Mouse (Mus musculus) E14TG2a.4 (cell line): ENCODE measurements around the gene Fgd6.

Source experiments
- H3K27me3 ChIP-seq: 2 replicates; pipeline ENCODE4 v1.6.1; 2014; ENCODE audit warnings: low read length, control low read depth; ENCODE audit not compliant: insufficient read depth
- H3K36me3 ChIP-seq: 2 replicates; pipeline ENCODE4 v1.6.1; 2014; ENCODE audit warnings: low read length, control low read depth; ENCODE audit not compliant: insufficient read depth
- H3K4me1 ChIP-seq: replicated peaks from 2 replicates; pipeline ENCODE4 v1.6.1; 2014; ENCODE audit warnings: low read depth, low read length, control low read depth
- H3K4me3 ChIP-seq: replicated peaks from 2 replicates; pipeline ENCODE4 v1.5.1; 2014; ENCODE audit warnings: mild to moderate bottlenecking, low read length
- H3K9me3 ChIP-seq: 2 replicates; pipeline ENCODE4 v1.6.1; 2014; ENCODE audit warnings: low read length, control low read depth
- CTCF ChIP-seq: conservative IDR thresholded peaks from 2 replicates; pipeline ENCODE4 v1.5.1; 2014; ENCODE audit warnings: low read length
- NANOG ChIP-seq: IDR thresholded peaks from 2 replicates; pipeline ENCODE4 v1.6.1; 2014; ENCODE audit warnings: borderline replicate concordance, low read length, mixed read lengths
- POU5F1 ChIP-seq: IDR thresholded peaks from 2 replicates; pipeline ENCODE4 v1.6.1; 2014; ENCODE audit warnings: low read length, borderline replicate concordance

Fgd6 gene

GRCm38 (mm10) chr10:94144581-94144980 is 108.8 kb downstream of the Fgd6 start:
- no peak for TF ChIP-seq NANOG
- no peak for TF ChIP-seq POU5F1
- TF ChIP-seq CTCF = no peak
- Histone ChIP-seq H3K27me3 (no peaks in the 10 kb centered on the region), H3K4me3 (no peak overlapping the region), H3K4me1 (peaks cover 16% of the 10 kb centered on the region), H3K36me3 (no peaks in the 10 kb centered on the region), H3K9me3 (no peaks in the 10 kb centered on the region)

DNA sequence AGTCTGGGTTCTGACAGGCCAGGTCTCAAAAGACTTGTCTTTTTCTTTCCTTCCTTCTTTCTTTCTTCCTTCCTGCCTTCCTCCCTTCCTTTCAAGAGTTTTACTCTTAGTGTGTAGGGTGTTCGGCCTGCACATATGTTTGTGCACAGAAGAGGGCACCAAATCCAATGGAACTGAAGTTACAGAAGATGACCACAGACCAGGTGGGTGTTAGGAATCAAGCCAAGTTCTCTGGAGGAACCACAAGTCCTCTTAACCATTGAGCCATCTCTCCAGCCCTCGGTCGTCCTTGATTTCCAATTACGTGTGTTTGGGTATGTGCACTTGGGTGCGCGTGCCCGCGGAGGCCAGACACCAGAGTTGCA is 111.6 kb downstream of the Fgd6 start:
- Histone ChIP-seq H3K9me3 (no peaks in the 10 kb centered on the region), H3K36me3 (no peaks in the 10 kb centered on the region), H3K27me3 (no peaks in the 10 kb centered on the region), H3K4me1 (peaks cover 42% of the 10 kb centered on the region), H3K4me3 (peak overlapping the region; percentile 91)
- TF ChIP-seq NANOG (no peak), POU5F1 (no peak), CTCF (peak; percentile 7; the same call in 1 of the 2 replicates)

DNA sequence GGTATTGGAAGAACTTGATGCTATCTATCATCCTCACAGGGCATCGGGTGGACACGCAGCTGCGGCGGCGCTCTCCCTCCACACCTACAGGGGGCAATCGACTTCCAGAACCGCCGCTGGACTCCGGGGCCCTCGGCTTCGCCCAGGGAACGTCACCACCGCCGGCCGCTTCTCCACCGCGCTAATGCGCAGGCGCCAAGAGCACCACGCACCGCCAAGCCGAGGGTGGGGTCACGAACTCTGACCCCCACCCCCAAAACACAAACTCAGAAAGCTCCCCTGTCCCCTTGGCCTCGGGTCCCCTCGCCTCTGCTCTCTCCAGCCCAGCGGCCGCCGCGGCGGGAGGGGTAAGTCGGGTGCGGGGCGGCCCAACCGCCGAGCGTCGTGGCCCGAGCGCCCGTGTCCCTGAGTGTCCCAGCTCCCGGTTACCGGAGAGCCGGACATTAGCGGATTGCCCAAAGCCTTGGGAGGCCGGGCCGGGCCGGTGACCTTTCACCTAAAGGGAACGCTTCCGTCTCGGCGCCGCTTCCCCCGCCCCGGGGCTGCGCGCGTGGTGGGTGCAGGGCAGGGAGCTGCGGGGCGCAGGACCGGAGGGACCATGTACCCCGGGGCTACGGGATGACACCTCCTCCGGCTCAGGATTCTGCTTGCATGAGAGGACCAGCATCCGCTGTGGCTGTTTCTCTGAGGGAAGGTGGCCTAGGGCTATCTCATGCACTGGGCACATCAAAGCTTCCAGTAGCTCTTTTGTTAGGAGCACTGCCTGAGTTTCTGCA is 112.1 kb downstream of the Fgd6 start, which contains the start of gene Nr2c1:
Nr2c1 (plus strand) TSS at position 268 of the 776 bp plus-strand sequence.
- Histone ChIP-seq H3K36me3 (no peaks in the 10 kb centered on the region), H3K4me3 (peak within 1 kb of the TSS; percentile 91), H3K27me3 (no peaks in the 10 kb centered on the region), H3K4me1 (peaks cover 47% of the 10 kb centered on the region), H3K9me3 (no peaks in the 10 kb centered on the region)
- TF ChIP-seq CTCF (0 out of 2 replicates have a peak, but pooled peaks have one; percentile 2), POU5F1 (no peak)

- TF ChIP-seq POU5F1 = no peak
- no peak for TF ChIP-seq NANOG
- no peak for TF ChIP-seq CTCF
- no peaks in the 10 kb centered on the region for H3K36me3 ChIP-seq
- peaks cover 53% of the 10 kb centered on the region for H3K4me1 ChIP-seq
- no peak overlapping the region for H3K4me3 ChIP-seq
- H3K9me3 ChIP-seq = no peaks in the 10 kb centered on the region
- H3K27me3 ChIP-seq = no peaks in the 10 kb centered on the region
Measured at GRCm38 (mm10) chr10:94151488-94151887, 115.7 kb downstream of the Fgd6 start.

- TF ChIP-seq CTCF = no peak
- no peak for TF ChIP-seq POU5F1
- no peak for TF ChIP-seq NANOG
- no peaks in the 10 kb centered on the region for H3K27me3 ChIP-seq
- no peaks in the 10 kb centered on the region for H3K9me3 ChIP-seq
- H3K4me1 ChIP-seq = peaks cover 44% of the 10 kb centered on the region
- H3K36me3 ChIP-seq = peaks cover 10% of the 10 kb centered on the region
- H3K4me3 ChIP-seq = no peak overlapping the region
Measured at GRCm38 (mm10) chr10:94153841-94154240, 118.0 kb downstream of the Fgd6 start.

DNA sequence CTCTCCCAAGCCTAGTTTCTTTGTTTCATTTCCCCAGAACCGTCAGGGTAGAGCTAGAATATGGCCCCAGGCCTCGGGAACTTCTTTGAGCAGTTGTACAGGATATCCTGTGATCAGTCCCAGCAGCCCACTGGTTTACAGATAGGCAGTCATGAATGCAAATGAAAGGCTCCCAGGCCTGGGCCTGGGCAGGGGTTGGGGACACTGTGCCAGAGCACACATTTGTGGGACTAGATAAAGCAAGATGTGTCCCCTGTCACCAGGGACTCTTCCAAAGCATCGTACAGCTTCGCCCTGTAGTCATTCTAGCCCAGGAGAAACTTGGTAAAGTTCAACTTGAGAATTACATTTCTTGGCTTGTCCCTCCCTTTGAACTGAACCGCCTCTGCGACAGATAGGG is 123.2 kb downstream of the Fgd6 start:
- Histone ChIP-seq H3K27me3 (no peaks in the 10 kb centered on the region), H3K4me3 (no peak overlapping the region), H3K36me3 (peaks cover 24% of the 10 kb centered on the region), H3K9me3 (no peaks in the 10 kb centered on the region), H3K4me1 (peaks cover 12% of the 10 kb centered on the region)
- TF ChIP-seq CTCF (no peak), POU5F1 (no peak), NANOG (no peak)

DNA sequence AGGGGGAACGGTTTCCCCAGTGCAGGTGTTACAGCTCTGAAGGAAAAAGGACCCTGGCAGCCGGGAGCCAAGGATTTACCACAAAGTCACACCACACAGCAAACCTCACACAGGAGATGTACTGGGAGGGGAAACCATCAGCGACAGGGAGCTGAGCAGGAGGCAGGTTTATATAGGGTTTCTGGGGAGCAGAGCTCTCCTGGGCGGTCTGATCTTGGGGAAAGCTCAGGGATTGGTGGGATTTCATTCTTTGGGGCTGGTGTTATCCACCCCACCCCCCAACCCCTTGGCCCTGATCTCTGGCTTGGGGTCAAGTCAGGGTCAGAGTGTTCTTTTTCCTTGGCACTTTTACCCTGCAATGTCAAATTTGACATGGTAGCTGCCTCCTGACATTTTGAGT is 123.6 kb downstream of the Fgd6 start:
- no peak for TF ChIP-seq CTCF
- no peak for TF ChIP-seq POU5F1
- TF ChIP-seq NANOG = no peak
- Histone ChIP-seq H3K4me1 (peaks cover 12% of the 10 kb centered on the region), H3K9me3 (no peaks in the 10 kb centered on the region), H3K4me3 (no peak overlapping the region), H3K27me3 (no peaks in the 10 kb centered on the region), H3K36me3 (peaks cover 28% of the 10 kb centered on the region)

GRCm38 (mm10) chr10:94161051-94161765 is 125.4 kb downstream of the Fgd6 start:
- peaks cover 17% of the 10 kb centered on the region for H3K4me1 ChIP-seq
- no peak overlapping the region for H3K4me3 ChIP-seq
- H3K9me3 ChIP-seq = no peaks in the 10 kb centered on the region
- no peak for TF ChIP-seq POU5F1
- TF ChIP-seq NANOG = no peak
- no peak for TF ChIP-seq CTCF
- H3K36me3 ChIP-seq = peaks cover 37% of the 10 kb centered on the region
- no peaks in the 10 kb centered on the region for H3K27me3 ChIP-seq
